Mouse (Mus musculus) bone marrow, adult 2 months (tissue): ENCODE measurements around the gene Tpst2.

Experiments used
- CTCF ChIP-seq: fragments of 200-500 bp; IDR thresholded peaks from 2 replicates; pipeline ENCODE4 v1.5.1; 2011; ENCODE audit warnings: low read length, control low read depth; ENCODE audit not compliant: control insufficient read depth, insufficient read depth
- POLR2A ChIP-seq: fragments of 200-500 bp; IDR thresholded peaks from 2 replicates; pipeline ENCODE4 v1.6.1; 2011; ENCODE audit warnings: low read depth, mild to moderate bottlenecking, control low read depth, low read length, borderline replicate concordance; ENCODE audit not compliant: control insufficient read depth

DNA sequence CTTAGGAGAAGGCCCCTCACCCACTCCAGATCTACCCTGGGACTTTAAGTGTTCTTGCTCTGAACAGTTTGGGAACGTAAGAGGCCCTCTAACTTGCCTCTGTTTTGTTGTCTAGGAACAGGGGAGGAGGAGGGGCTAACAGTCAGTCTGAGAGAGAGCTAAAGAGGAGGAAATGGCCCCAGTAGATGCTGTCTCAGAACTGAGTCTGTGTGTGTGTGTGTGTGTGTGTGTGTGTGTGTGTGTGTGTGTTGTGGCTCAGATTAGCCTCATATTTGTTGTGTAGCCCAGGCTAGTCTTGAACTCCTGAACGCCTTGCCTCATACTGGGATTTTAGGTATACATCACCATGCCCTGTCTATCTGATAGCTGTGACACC lies 10.1 kb downstream of the Tpst2 start:
- TF ChIP-seq POLR2A (no peak), CTCF (no peak)
